Mouse (Mus musculus): ENCODE results near the gene Tenm4.

Tenm4 gene

DNA sequence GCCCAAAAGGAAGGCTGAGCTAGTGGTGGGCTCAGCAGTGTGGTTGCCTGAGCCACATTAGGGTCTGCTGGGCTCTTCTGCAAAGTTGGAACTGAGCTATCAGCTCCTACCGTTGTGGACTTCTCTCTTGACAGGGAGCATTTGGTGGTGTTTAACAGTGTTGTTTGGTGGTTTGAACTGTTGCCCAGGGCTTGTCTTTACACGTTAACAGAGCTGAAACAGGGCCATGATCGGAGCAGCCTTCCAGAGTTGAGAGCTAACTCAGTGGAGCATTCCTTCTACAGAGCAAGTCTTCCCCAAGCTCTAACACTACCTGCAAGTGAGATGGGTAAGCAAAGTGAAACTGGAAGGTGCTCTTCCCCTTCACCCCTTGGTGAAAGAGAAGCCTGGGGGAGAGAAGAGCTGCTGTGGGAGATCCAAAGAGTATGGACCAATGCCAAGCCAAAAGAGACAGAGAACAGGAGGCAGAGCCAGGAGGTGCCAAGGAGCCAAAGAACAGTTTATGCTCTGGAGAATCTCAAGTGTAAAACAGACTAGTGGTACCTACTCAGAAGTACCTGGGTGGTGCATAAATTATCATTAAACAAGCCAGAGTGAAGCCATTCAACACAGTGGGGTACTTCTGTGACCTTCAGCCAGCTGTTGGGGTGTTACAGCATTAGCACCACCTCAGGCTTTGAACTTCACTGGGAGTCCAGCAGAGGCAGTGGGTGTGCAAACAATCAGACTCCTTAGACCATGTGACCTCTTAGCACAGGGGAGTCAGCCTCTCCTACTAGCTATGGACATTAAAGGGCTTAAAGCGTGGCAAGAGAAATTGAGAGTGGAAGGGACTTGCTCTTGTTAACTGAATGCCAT is 71.5 kb downstream of the Tenm4 start:
- DNase-seq (ENCODE audit: low read depth), result no peak

- no peak for DNase-seq (ENCODE audit: low read depth)
Measured at GRCm38 (mm10) chr7:96244796-96245195, 73.8 kb downstream of the Tenm4 start.

GRCm38 (mm10) chr7:96259630-96260029 is 88.6 kb downstream of the Tenm4 start:
- peak; percentile 48 for DNase-seq (ENCODE audit: low read depth)

- DNase-seq (ENCODE audit: low read depth), result no peak
Measured at GRCm38 (mm10) chr7:96262182-96262581, 91.1 kb downstream of the Tenm4 start.

DNA sequence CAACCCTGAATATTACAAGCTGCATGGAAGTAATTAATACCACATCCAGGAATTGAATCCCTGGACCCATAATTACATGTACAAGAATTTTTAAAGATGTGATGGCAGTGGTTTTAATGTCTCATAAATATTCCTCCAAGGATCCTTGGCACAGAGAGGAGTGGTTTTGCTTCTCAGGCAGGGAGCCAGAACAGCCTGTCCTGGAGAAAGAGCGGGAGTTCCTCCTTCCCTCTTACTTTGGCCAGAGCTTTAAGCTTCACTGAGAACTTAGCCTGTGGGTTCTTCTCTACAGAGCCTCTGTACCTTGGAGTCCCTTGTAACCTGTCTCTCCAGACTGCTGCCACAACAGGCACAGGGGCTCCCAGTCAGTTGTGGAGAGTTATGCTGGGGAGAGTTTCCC is 94.9 kb downstream of the Tenm4 start:
- no peak for DNase-seq (ENCODE audit: low read depth)

- DNase-seq (ENCODE audit: low read depth), result peak; percentile 51
Measured at GRCm38 (mm10) chr7:96267266-96267665, 96.2 kb downstream of the Tenm4 start.

GRCm38 (mm10) chr7:96270684-96271083 is 99.6 kb downstream of the Tenm4 start:
- DNase-seq (ENCODE audit: low read depth), result no peak

- no peak for DNase-seq (ENCODE audit: low read depth)
Measured at GRCm38 (mm10) chr7:96272068-96272467, 101.0 kb downstream of the Tenm4 start.

- DNase-seq (ENCODE audit: low read depth), result no peak
Measured at GRCm38 (mm10) chr7:96274486-96274885, 103.4 kb downstream of the Tenm4 start.

DNA sequence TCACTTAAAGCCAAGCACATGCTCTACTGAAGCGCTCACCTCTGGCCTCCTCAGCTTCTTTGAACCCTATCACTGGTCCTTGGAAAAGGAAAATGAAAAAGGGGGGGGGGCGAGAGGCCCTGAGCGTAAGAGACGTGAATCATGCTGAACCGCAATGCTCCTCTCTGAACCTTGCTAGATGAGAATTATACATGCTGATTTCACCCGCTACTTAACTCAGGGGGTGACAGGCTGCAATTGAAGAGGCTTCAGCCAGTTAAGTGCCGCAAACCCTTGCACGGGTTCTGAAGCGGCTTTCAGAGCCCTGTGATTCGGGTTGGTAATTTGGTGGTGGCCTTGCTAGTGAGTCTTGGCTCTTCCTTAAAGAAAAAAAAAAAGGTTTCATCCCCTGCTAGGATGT is 106.5 kb downstream of the Tenm4 start:
- DNase-seq (ENCODE audit: low read depth), result no peak

- no peak for DNase-seq (ENCODE audit: low read depth)
Measured at GRCm38 (mm10) chr7:96278378-96278777, 107.3 kb downstream of the Tenm4 start.

DNA sequence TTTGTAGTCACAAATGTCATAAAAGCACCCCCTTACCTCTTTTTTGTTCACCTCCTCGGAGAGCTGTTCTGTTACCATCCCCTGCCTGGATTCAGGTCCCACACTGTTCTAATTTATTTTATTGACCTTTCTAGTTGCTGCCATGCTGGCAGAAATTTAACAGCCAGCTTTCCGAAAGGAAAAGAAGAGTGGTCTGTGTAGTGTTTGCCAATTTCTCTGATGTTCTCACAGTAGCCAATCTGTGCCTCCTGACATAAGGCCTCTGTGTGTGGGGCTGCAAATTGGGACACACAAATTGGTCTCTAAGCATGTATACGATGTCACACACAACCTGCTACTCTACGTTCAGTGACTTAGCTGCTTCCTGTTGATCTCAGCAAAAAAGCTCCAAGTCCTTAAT is 109.7 kb downstream of the Tenm4 start:
- DNase-seq (ENCODE audit: low read depth), result no peak

GRCm38 (mm10) chr7:96290576-96290975 is 119.5 kb downstream of the Tenm4 start:
- DNase-seq (ENCODE audit: low read depth), result no peak

DNA sequence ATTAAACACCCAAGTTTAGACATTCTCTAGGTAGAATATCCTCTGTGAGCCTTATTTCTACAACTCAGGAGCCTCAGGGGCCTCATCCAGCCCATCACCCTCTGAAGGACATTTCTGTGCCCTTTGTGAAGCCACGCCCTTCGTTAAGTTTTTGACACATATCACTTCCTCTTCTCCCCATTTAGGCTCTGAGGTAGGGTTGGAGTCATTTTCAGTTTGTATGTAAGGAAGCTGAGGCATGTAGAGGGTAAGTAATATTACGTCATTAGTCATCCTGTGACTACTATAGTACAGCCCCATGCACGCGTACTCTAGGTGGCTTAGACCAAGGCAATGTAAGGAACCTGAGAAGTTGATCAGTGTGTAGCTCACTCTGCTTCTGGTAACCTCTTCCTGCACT is 124.9 kb downstream of the Tenm4 start:
- no peak for DNase-seq (ENCODE audit: low read depth)

DNA sequence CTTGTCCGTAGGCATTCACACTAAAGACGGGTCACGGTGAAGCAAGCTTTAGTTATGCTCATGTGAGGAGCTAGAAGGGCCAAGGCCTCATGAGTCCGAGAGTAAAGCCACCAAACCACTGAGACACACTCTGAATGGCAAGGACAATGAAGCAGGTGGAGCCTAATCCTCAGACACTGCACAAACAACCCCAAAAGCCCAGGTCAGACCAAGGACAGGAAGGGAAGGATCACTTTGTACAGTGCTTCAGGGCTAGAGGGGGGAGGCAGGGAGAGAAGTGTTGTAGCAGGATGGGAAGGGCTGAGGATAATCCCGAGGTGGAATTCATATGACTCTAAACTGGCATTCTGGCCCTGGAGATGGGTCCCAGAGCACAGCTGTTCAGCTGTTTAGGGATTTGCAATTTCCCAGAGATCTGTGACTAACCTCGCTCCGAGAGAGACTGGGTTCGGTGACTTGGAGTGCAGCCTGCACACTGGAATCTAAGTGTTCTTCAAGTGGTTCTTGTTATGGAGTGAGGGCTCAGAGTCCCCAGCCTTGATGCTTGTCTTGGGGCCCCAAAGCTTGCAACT is 129.9 kb downstream of the Tenm4 start:
- no peak for DNase-seq (ENCODE audit: low read depth)

- DNase-seq (ENCODE audit: low read depth), result no peak
Measured at GRCm38 (mm10) chr7:96301813-96302212, 130.8 kb downstream of the Tenm4 start.

GRCm38 (mm10) chr7:96303963-96304362 is 132.9 kb downstream of the Tenm4 start:
- no peak for DNase-seq (ENCODE audit: low read depth)

DNA sequence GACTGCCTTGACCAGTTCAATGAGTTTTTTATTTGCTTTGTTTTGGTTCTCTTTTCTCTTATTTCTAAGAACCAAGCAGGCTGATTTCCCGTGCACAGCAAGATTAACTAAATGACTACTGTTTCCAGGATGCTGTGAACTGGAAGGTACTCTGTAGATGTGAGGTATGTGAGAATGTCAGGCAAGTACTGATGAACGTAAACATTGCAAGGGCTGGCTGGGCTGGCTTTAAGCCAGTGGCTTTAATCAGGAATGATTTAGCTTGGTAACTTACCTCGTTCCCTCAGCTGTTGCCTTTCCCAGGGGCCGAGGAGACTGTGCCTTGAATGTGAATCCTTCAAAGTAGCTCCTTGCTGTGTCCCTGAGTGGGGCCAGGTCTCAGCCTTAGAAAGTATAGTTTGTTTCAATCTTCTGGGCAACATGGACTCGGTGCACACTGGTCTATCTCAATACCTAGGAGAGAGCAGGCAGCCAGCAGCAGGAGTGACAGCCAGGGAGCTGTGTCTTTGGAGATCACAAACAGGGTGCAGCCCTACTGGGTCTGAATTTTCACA is 134.4 kb downstream of the Tenm4 start:
- no peak for DNase-seq (ENCODE audit: low read depth)

GRCm38 (mm10) chr7:96308106-96308505 is 137.1 kb downstream of the Tenm4 start:
- no peak for DNase-seq (ENCODE audit: low read depth)

DNA sequence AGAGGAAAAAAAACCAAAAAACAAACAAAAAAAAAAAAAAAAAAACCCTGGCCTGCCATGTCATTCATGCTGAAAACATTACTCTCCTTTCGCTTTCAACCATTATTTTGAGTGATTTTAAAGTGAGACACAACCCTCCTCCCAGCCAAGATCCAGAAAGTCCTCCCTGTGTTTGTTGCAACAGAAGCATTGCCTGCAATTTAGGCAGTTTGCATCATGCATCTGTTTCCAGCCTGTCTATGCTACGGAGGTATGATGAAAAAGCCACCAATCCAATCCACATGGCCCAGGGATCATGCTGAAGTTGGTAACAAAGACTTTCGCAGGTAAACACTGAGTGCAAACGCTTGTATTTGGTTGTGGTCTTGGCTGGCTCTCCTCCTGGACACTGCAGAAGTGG is 158.3 kb downstream of the Tenm4 start:
- DNase-seq (ENCODE audit: low read depth), result no peak

GRCm38 (mm10) chr7:96331186-96331585 is 160.1 kb downstream of the Tenm4 start:
- DNase-seq (ENCODE audit: low read depth), result no peak

DNA sequence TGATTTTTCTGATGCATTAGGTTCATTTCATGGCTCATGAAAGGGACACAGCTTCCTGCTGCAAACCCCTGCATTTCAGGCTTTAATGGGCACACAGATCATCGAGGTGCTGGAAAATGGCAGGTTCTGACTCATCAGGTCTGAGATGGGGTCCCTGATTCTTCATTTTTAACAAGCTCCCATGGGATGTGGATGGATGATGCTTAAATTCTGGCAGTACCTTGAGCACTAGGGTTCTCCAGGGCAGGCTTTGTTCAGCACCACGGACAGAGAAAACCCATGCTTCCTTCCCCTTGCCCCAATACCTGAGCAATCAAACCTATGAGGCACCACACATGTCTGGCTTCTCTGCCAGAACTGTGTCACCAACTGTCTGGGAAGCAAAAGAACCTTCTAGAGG is 163.3 kb downstream of the Tenm4 start:
- DNase-seq (ENCODE audit: low read depth), result no peak

DNA sequence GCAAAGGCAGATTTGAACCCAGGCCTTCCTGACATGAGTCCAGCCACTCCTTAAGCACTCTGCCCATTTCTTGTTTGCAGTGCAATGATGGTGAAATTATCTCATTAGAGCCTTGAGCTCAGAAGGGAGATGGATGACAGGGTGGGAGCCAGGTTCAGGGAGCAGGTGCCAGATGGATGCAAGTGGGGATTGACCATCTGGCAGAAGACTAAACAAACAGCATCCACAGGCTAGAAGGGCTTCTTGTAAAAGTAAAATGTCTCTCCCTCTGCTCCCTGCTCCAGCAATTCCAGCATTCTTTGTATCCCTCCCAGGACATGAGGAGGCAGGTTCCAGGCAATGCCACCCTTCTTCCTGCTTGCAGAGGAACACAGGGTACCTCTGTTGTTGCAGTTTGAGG is 165.3 kb downstream of the Tenm4 start:
- DNase-seq (ENCODE audit: low read depth), result no peak
